Comparison of ENCODE assay signal across 9 mouse cellular contexts in genomic region chr4:133408006-133408405, GRCm38 (mm10). TPM values are rescaled to one million over a fixed set of nuclear protein-coding genes. Genes with fewer than 3 reads are reported as not detected.
A peak's percentile ranks its signal among the peaks of the same experiment; 100 is the strongest.
DNase-seq lines count a peak whose midpoint lies in the region; ATAC-seq and TF ChIP-seq lines count a peak whose summit lies in the region.
"Had no signal": no experiment of that assay in that cellular context is flagged by ENCODE, and none has a peak within 500 bp of the region (broad histone marks: within the 10 kb centered on the region; RNA-seq: fewer than 3 reads in every experiment).

No protein-coding gene starts in this region.

- H3K27ac ChIP-seq in kidney, adult 2 months (ENCODE audit: insufficient read depth, low read depth, low read length), result peak overlapping the region; percentile 20
- H3K27ac ChIP-seq in forebrain, embryonic 13.5 days, result peak overlapping the region; percentile 57
- peak overlapping the region; percentile 62 for H3K27ac ChIP-seq in lung, embryonic 15.5 days

- WGBS in kidney, adult 2 months, result 68% methylated on average over 7 of the region's 7 CpGs
- 77% methylated on average over 7 of the region's 7 CpGs for WGBS in forebrain, embryonic 13.5 days
- WGBS in lung, embryonic 15.5 days, result 33% methylated on average over 7 of the region's 7 CpGs

- H3K36me3 ChIP-seq in kidney, adult 2 months (ENCODE audit: control insufficient read depth, insufficient read depth, low read length), result no peaks in the 10 kb centered on the region
- H3K36me3 ChIP-seq in forebrain, embryonic 13.5 days (ENCODE audit: poor library complexity, severe bottlenecking), result peaks cover 12% of the 10 kb centered on the region
- H3K36me3 ChIP-seq in lung, embryonic 15.5 days, result peaks cover 6% of the 10 kb centered on the region; the same call in 1 of the 2 replicates

- no peaks in the 10 kb centered on the region for H3K9me3 ChIP-seq in forebrain, embryonic 13.5 days (replicated peaks)
- no peaks in the 10 kb centered on the region for H3K9me3 ChIP-seq in lung, embryonic 15.5 days

- DNase-seq in kidney, adult 2 months, result peak; percentile 50
- DNase-seq in kidney, adult 9 months, result no peak
- peak; percentile 39 for DNase-seq in brain, adult 2 months (ENCODE audit: low read depth, low spot score)
- DNase-seq in urinary bladder, adult 2 months (ENCODE audit: low spot score), result no peak
- DNase-seq in natural killer cell, adult 2 months (ENCODE audit: low spot score in 2 of 2), result no peak
- DNase-seq: cerebellum, adult 18-20 months had no signal

- ATAC-seq in forebrain, embryonic 13.5 days, result no peak
- ATAC-seq in lung, embryonic 15.5 days (ENCODE audit: borderline replicate concordance, extremely low read depth, low FRiP score, low TSS enrichment), result peak; percentile 48
- ATAC-seq in megakaryocyte progenitor cell, adult 5-6 weeks (replicated peaks; ENCODE audit: poor library complexity), result no peak

- 0 out of 2 replicates have a peak overlapping the region, but pooled peaks have one; percentile 17 for H3K9ac ChIP-seq in forebrain, embryonic 13.5 days
- no peak overlapping the region for H3K9ac ChIP-seq in lung, embryonic 15.5 days

- H3K4me2 ChIP-seq in forebrain, embryonic 13.5 days, result no peak overlapping the region
- no peak overlapping the region for H3K4me2 ChIP-seq in lung, embryonic 15.5 days

- TF ChIP-seq CTCF in kidney, adult 2 months (conservative IDR thresholded peaks at IDR 0.05; ENCODE audit: insufficient read depth, insufficient read length, low read depth, low read length), result no peak

- no peaks in the 10 kb centered on the region for H3K4me1 ChIP-seq in kidney, adult 2 months (ENCODE audit: control insufficient read depth, insufficient read depth, low read length)
- peaks cover 20% of the 10 kb centered on the region for H3K4me1 ChIP-seq in forebrain, embryonic 13.5 days
- peaks cover 21% of the 10 kb centered on the region for H3K4me1 ChIP-seq in lung, embryonic 15.5 days

- TF ChIP-seq POLR2A in kidney, adult 2 months (IDR thresholded peaks at IDR 0.05; ENCODE audit: low read depth, low read length), result no peak

- H3K4me3 ChIP-seq in kidney, adult 2 months (ENCODE audit: insufficient read depth, low read depth, low read length), result no peak overlapping the region
- no peak overlapping the region for H3K4me3 ChIP-seq in forebrain, embryonic 13.5 days
- H3K4me3 ChIP-seq in lung, embryonic 15.5 days, result no peak overlapping the region

- no peaks in the 10 kb centered on the region for H3K27me3 ChIP-seq in kidney, adult 2 months (replicated peaks; ENCODE audit: control insufficient read depth, insufficient read depth, low read length)
- no peaks in the 10 kb centered on the region for H3K27me3 ChIP-seq in forebrain, embryonic 13.5 days
- no peaks in the 10 kb centered on the region for H3K27me3 ChIP-seq in lung, embryonic 15.5 days

RNA-seq across cellular contexts. Expression of gene Slc9a1, which starts 38.5 kb away (rescaled TPM):
- 30.1 and 32.3 TPM in 2 replicates for polyA plus RNA-seq in kidney, adult 2 months (2012; rRNA removed)
- 5.6 and 7.3 TPM in 2 replicates for polyA plus RNA-seq in forebrain, embryonic 13.5 days (2015; fragmentation: Nextera tagmentation; extraction: Ambion mirVana)
- polyA plus RNA-seq in lung, embryonic 15.5 days (2015; fragmentation: Nextera tagmentation; extraction: Ambion mirVana), result 7.6 and 8.3 TPM in 2 replicates
- 30.7 and 43.4 TPM in 2 replicates for polyA plus RNA-seq in urinary bladder, adult 2 months (2012; rRNA removed)
- 15.1 and 16.1 TPM in 2 replicates for total RNA-seq in megakaryocyte progenitor cell, adult 5-6 weeks (2015)
- total RNA-seq in megakaryocyte progenitor cell, adult 5-6 weeks (2017), result 6.3 and 7.3 TPM in 2 replicates

RNA-seq across cellular contexts. Expression of gene Wdtc1, which starts 54.7 kb away (rescaled TPM):
- 64.1 and 64.4 TPM in 2 replicates for polyA plus RNA-seq in kidney, adult 2 months (2012; rRNA removed)
- 14.0 and 16.9 TPM in 2 replicates for polyA plus RNA-seq in forebrain, embryonic 13.5 days (2015; fragmentation: Nextera tagmentation; extraction: Ambion mirVana)
- 10.8 and 11.2 TPM in 2 replicates for polyA plus RNA-seq in lung, embryonic 15.5 days (2015; fragmentation: Nextera tagmentation; extraction: Ambion mirVana)
- polyA plus RNA-seq in urinary bladder, adult 2 months (2012; rRNA removed), result 24.7 and 35.5 TPM in 2 replicates
- 10.3 and 10.6 TPM in 2 replicates for total RNA-seq in megakaryocyte progenitor cell, adult 5-6 weeks (2015)
- 7.6 and 8.7 TPM in 2 replicates for total RNA-seq in megakaryocyte progenitor cell, adult 5-6 weeks (2017)

Comparison
In these comparisons a context has a peak if more than half of its experiments do, and no peak if none do; other contexts are left out.
1. DNase-seq: peak in kidney, adult 2 months (single experiment) and brain, adult 2 months (single experiment); none in kidney, adult 9 months (single experiment), urinary bladder, adult 2 months (single experiment) and natural killer cell, adult 2 months (0 of 2).
2. Peak in every context shown above with its lines, with median percentiles within 50 percentile points of each other: H3K27ac ChIP-seq.